Mouse (Mus musculus) MEL (cell line): ENCODE measurements at regions not wholly inside any gene's neighbourhood (a gene's known extent, or its start where the extent isn't known, plus 50 kb on each side); places are given as distances from the start of the nearest gene placed in this dataset.

ENCODE experiments used
- DNase-seq: peaks from one replicate; pipeline ENCODE4 v3.0.0; 2011; ENCODE audit warnings: low read depth, low spot score
- H3K27ac ChIP-seq: 2 replicates; pipeline ENCODE4 v1.5.1; 2012; ENCODE audit warnings: low read depth, mild to moderate bottlenecking, control low read depth, low read length, moderate library complexity; ENCODE audit not compliant: control insufficient read depth
- H3K27me3 ChIP-seq, 2 experiments: fragments of 150-350 bp in 1 of 2; sonication (generic) in 1 of 2; 2 replicates each; pipeline ENCODE4 v1.6.1; 2012; ENCODE audit warnings: low read length in 2 of 2, mild to moderate bottlenecking in 2 of 2, improper control_type of control experiment in 1 of 2, moderate library complexity in 1 of 2; ENCODE audit not compliant: insufficient read depth in 2 of 2, control insufficient read depth in 1 of 2
- H3K36me3 ChIP-seq, 2 experiments: 2 replicates each; pipeline ENCODE4 v1.6.1; 2012 to 2014; ENCODE audit warnings: low read length in 2 of 2, improper control_type of control experiment in 1 of 2, inconsistent platforms in 1 of 2, mild to moderate bottlenecking in 1 of 2; ENCODE audit not compliant: insufficient read depth in 2 of 2, control insufficient read depth in 1 of 2
- H3K4me1 ChIP-seq, 2 experiments: fragments of 150-350 bp in 1 of 2; sonication (generic) in 1 of 2; 2 replicates each; pipeline ENCODE4 v1.6.1; 2012; ENCODE audit warnings: low read length in 2 of 2, improper control_type of control experiment in 1 of 2, mild to moderate bottlenecking in 1 of 2; ENCODE audit not compliant: insufficient read depth in 2 of 2, control insufficient read depth in 1 of 2
- H3K4me3 ChIP-seq, 2 experiments: fragments of 150-350 bp in 1 of 2; sonication (generic) in 1 of 2; 2 replicates each; pipeline ENCODE4 v1.5.1; 2012; ENCODE audit warnings: low read depth in 2 of 2, low read length in 2 of 2, mild to moderate bottlenecking in 2 of 2, moderate library complexity in 2 of 2, control low read depth in 1 of 2, improper control_type of control experiment in 1 of 2; ENCODE audit not compliant: control insufficient read depth in 1 of 2, insufficient read depth in 1 of 2
- H3K79me2 ChIP-seq: 2 replicates; pipeline ENCODE4 v1.6.1; 2012; ENCODE audit warnings: mild to moderate bottlenecking, low read length, moderate library complexity; ENCODE audit not compliant: control insufficient read depth, poor library complexity, insufficient read depth
- H3K9ac ChIP-seq: 2 replicates; pipeline ENCODE4 v1.6.1; 2012; ENCODE audit warnings: low read depth, mild to moderate bottlenecking, control low read depth, low read length, moderate library complexity; ENCODE audit not compliant: control insufficient read depth, poor library complexity, severe bottlenecking
- H3K9me3 ChIP-seq: fragments of 150-350 bp; sonication (generic); replicated peaks from 2 replicates; pipeline ENCODE4 v1.6.1; 2012; ENCODE audit warnings: mild to moderate bottlenecking, low read length, improper control_type of control experiment, moderate library complexity; ENCODE audit not compliant: insufficient read depth
- BHLHE40 ChIP-seq: IDR thresholded peaks from 2 replicates; pipeline ENCODE4 v1.6.1; 2012; ENCODE audit warnings: low read depth, mild to moderate bottlenecking, inconsistent platforms, low read length, improper control_type of control experiment, borderline replicate concordance
- CHD1 ChIP-seq: IDR thresholded peaks from 2 replicates; pipeline ENCODE4 v1.6.1; 2012; ENCODE audit warnings: low read depth, mild to moderate bottlenecking, inconsistent platforms, low read length, improper control_type of control experiment
- CHD2 ChIP-seq: IDR thresholded peaks from 2 replicates; pipeline ENCODE4 v1.6.1; 2011; ENCODE audit warnings: low read length, improper control_type of control experiment
- E2F4 ChIP-seq: IDR thresholded peaks from 2 replicates; pipeline ENCODE4 v1.6.1; 2011; ENCODE audit warnings: low read depth, low read length, improper control_type of control experiment, borderline replicate concordance
- ELF1 ChIP-seq: IDR thresholded peaks from 2 replicates; pipeline ENCODE4 v1.6.1; 2014; ENCODE audit warnings: low read depth, mild to moderate bottlenecking, inconsistent platforms, low read length, improper control_type of control experiment, moderate library complexity
- EP300 ChIP-seq, 2 experiments: IDR thresholded peaks; 2 replicates each; pipeline ENCODE4 v1.6.1; 2011; ENCODE audit warnings: improper control_type of control experiment in 2 of 2, low read length in 2 of 2, low read depth in 1 of 2, mild to moderate bottlenecking in 1 of 2
- ETS1 ChIP-seq: IDR thresholded peaks from 2 replicates; pipeline ENCODE4 v1.6.1; 2012; ENCODE audit warnings: low read depth, mild to moderate bottlenecking, inconsistent platforms, low read length, improper control_type of control experiment, moderate library complexity
- GABPA ChIP-seq: IDR thresholded peaks from 2 replicates; pipeline ENCODE4 v1.6.1; 2012; ENCODE audit warnings: low read depth, mild to moderate bottlenecking, inconsistent platforms, low read length, improper control_type of control experiment, moderate library complexity
- HCFC1 ChIP-seq: IDR thresholded peaks from 2 replicates; pipeline ENCODE4 v1.6.1; 2012; ENCODE audit warnings: low read depth, mild to moderate bottlenecking, inconsistent platforms, low read length, improper control_type of control experiment, moderate library complexity
- MAFK ChIP-seq: IDR thresholded peaks from 2 replicates; pipeline ENCODE4 v1.6.1; 2011; ENCODE audit warnings: low read depth, mild to moderate bottlenecking, low read length, improper control_type of control experiment, borderline replicate concordance
- MAX ChIP-seq: IDR thresholded peaks from 2 replicates; pipeline ENCODE4 v1.6.1; 2011; ENCODE audit warnings: low read length, improper control_type of control experiment
- MXI1 ChIP-seq: IDR thresholded peaks from 2 replicates; pipeline ENCODE4 v1.6.1; 2011; ENCODE audit warnings: mild to moderate bottlenecking, low read depth, low read length, improper control_type of control experiment
- MYB ChIP-seq: IDR thresholded peaks from 2 replicates; pipeline ENCODE4 v1.6.1; 2011; ENCODE audit warnings: mild to moderate bottlenecking, low read depth, low read length, improper control_type of control experiment
- MYC ChIP-seq: IDR thresholded peaks from 2 replicates; pipeline ENCODE4 v1.6.1; 2011; ENCODE audit warnings: low read depth, mild to moderate bottlenecking, low read length, improper control_type of control experiment, moderate library complexity
- NRF1 ChIP-seq: IDR thresholded peaks from 2 replicates; pipeline ENCODE4 v1.6.1; 2014; ENCODE audit warnings: low read depth, mild to moderate bottlenecking, inconsistent platforms, low read length, improper control_type of control experiment, moderate library complexity; ENCODE audit not compliant: poor library complexity, insufficient read depth, severe bottlenecking
- RAD21 ChIP-seq: IDR thresholded peaks from 2 replicates; pipeline ENCODE4 v1.6.1; 2011; ENCODE audit warnings: mild to moderate bottlenecking, low read depth, low read length, improper control_type of control experiment
- SMC3 ChIP-seq: IDR thresholded peaks from 2 replicates; pipeline ENCODE4 v1.6.1; 2011; ENCODE audit warnings: low read depth, low read length, improper control_type of control experiment
- TAL1 ChIP-seq: IDR thresholded peaks from 2 replicates; pipeline ENCODE4 v1.6.1; 2012; ENCODE audit warnings: mild to moderate bottlenecking, inconsistent platforms, low read length, moderate library complexity, mixed read lengths
- ZC3H11A ChIP-seq: IDR thresholded peaks from 2 replicates; pipeline ENCODE4 v1.6.1; 2012; ENCODE audit warnings: low read depth, mild to moderate bottlenecking, inconsistent platforms, low read length, improper control_type of control experiment

DNA sequence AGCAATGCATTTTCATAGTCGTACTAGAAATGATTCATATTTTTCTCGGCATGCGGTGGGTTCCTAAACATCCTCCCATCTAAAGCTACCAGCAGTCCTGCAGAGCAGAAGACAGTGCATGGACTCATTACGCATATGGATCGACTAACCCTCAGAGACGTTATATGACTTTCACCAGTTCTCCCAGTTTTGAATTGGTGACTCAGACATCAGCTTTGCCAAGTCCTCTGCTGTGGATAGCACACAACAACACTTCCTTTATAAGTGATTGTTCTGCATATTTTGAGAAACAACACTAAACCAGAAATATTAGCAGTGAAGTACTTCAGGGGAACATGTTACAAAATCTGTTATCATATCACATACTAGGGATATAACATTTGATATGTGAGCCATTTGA lies 64.1 kb upstream of the Kitl start:
- no peak overlapping the region for H3K9ac ChIP-seq
- no peaks in the 10 kb centered on the region for H3K79me2 ChIP-seq
- no peaks in the 10 kb centered on the region for H3K9me3 ChIP-seq
- DNase-seq, result no peak
- no peak for TF ChIP-seq ETS1
- TF ChIP-seq SMC3, result no peak
- TF ChIP-seq MAFK, result no peak
- TF ChIP-seq MYC, result no peak
- no peak for TF ChIP-seq RAD21
- H3K36me3 ChIP-seq, result no peaks in the 10 kb centered on the region
- no peaks in the 10 kb centered on the region for H3K4me1 ChIP-seq
- no peak overlapping the region for H3K4me3 ChIP-seq
- no peak overlapping the region for H3K27ac ChIP-seq
- no peaks in the 10 kb centered on the region for H3K27me3 ChIP-seq

- H3K79me2 ChIP-seq, result no peaks in the 10 kb centered on the region
- no peaks in the 10 kb centered on the region for H3K4me1 ChIP-seq
- H3K36me3 ChIP-seq, result no peaks in the 10 kb centered on the region
- DNase-seq, result no peak
- H3K27ac ChIP-seq, result no peak overlapping the region
- no peak overlapping the region for H3K9ac ChIP-seq
- no peak overlapping the region for H3K4me3 ChIP-seq
- no peaks in the 10 kb centered on the region for H3K9me3 ChIP-seq
- no peaks in the 10 kb centered on the region for H3K27me3 ChIP-seq
- TF ChIP-seq MXI1 (no peak), EP300 (IDR thresholded peaks at IDR 0.05; ENCODE audit: low read depth in 1 of 2, low read length in 2 of 2) (no peak), ZC3H11A (no peak), MYC (no peak), MYB (no peak), CHD1 (no peak), ELF1 (no peak), RAD21 (no peak), TAL1 (no peak), NRF1 (no peak), HCFC1 (no peak), MAX (no peak), BHLHE40 (no peak), CHD2 (no peak), GABPA (no peak), E2F4 (no peak)
These were observed 66.7 kb upstream of the Kitl start for GRCm38 (mm10) chr10:99948740-99949139.
